Mouse (Mus musculus) myocyte (in vitro differentiated cells): ENCODE results near the gene Gm29776. TPM values are rescaled to one million over a fixed set of nuclear protein-coding genes. Genes with fewer than 3 reads are reported as not detected.

Experiments used
- H3K27me3 ChIP-seq: one replicate; pipeline ENCODE4 v1.6.1; 2011; ENCODE audit not compliant: control insufficient read depth, insufficient read depth, insufficient read length
- H3K36me3 ChIP-seq: one replicate; pipeline ENCODE4 v1.6.1; 2011; ENCODE audit not compliant: control insufficient read depth, insufficient read depth
- H3K4me2 ChIP-seq: one replicate; pipeline ENCODE4 v1.6.1; 2011; ENCODE audit warnings: low read depth, control low read depth
- H3K4me3 ChIP-seq: one replicate; pipeline ENCODE4 v1.5.1; 2011; ENCODE audit warnings: mild to moderate bottlenecking, control low read depth, moderate library complexity
- H3K79me2 ChIP-seq: one replicate; pipeline ENCODE4 v1.6.1; 2011; ENCODE audit not compliant: control insufficient read depth, insufficient read depth
- H3ac ChIP-seq: one replicate; pipeline ENCODE4 v1.6.1; 2011; ENCODE audit not compliant: control insufficient read depth, insufficient read length
- CEBPB ChIP-seq: IDR thresholded peaks from 2 replicates; pipeline ENCODE4 v1.6.1; 2011; ENCODE audit warnings: mild to moderate bottlenecking, moderate library complexity; ENCODE audit not compliant: poor library complexity, insufficient read depth, severe bottlenecking
- E2F4 ChIP-seq: IDR thresholded peaks from one replicate; pipeline ENCODE4 v1.6.1; 2011; ENCODE audit warnings: mild to moderate bottlenecking, control low read depth, moderate library complexity; ENCODE audit not compliant: insufficient read depth
- MAX ChIP-seq: IDR thresholded peaks from one replicate; pipeline ENCODE4 v1.6.1; 2011; ENCODE audit warnings: low read depth, mild to moderate bottlenecking, control low read depth
- MYOD1 ChIP-seq, 3 experiments: IDR thresholded peaks; one replicate each; pipeline ENCODE4 v1.6.1; 2011; ENCODE audit warnings: control low read depth in 2 of 3, low read depth in 2 of 3, mild to moderate bottlenecking in 2 of 3, moderate library complexity in 1 of 3; ENCODE audit not compliant: insufficient read length in 2 of 3, control insufficient read depth in 1 of 3
- MYOG ChIP-seq, 3 experiments: IDR thresholded peaks; one replicate each; pipeline ENCODE4 v1.6.1; 2011; ENCODE audit warnings: control low read depth in 2 of 3, low read depth in 2 of 3, mild to moderate bottlenecking in 2 of 3; ENCODE audit not compliant: insufficient read length in 2 of 3, control insufficient read depth in 1 of 3, insufficient read depth in 1 of 3
- POLR2A ChIP-seq: IDR thresholded peaks from one replicate; pipeline ENCODE4 v1.6.1; 2011; ENCODE audit warnings: low read depth, mild to moderate bottlenecking, control low read depth, moderate library complexity; ENCODE audit not compliant: insufficient read length
- POLR2AphosphoS2 ChIP-seq: IDR thresholded peaks from one replicate; pipeline ENCODE4 v1.6.1; 2011; ENCODE audit warnings: low read depth, control low read depth; ENCODE audit not compliant: insufficient read length
- REST ChIP-seq: IDR thresholded peaks from one replicate; pipeline ENCODE4 v1.6.1; 2011; ENCODE audit warnings: mild to moderate bottlenecking, control low read depth, moderate library complexity; ENCODE audit not compliant: insufficient read depth, insufficient read length
- SRF ChIP-seq: IDR thresholded peaks from one replicate; pipeline ENCODE4 v1.6.1; 2011; ENCODE audit warnings: low read depth; ENCODE audit not compliant: control insufficient read depth, insufficient read length
- TCF12 ChIP-seq: IDR thresholded peaks from one replicate; pipeline ENCODE4 v1.6.1; 2011; ENCODE audit warnings: mild to moderate bottlenecking, control low read depth; ENCODE audit not compliant: poor library complexity, insufficient read depth, severe bottlenecking
- TCF3 ChIP-seq: IDR thresholded peaks from one replicate; pipeline ENCODE4 v1.6.1; 2011; ENCODE audit warnings: low read depth, control low read depth; ENCODE audit not compliant: insufficient read length
- USF1 ChIP-seq: IDR thresholded peaks from one replicate; pipeline ENCODE4 v1.6.1; 2011; ENCODE audit warnings: low read depth, mild to moderate bottlenecking, control low read depth, moderate library complexity
- polyA plus RNA-seq: library from polyadenylated mRNA; unstranded; fragments of >200 nt; fragmentation: generic; extraction: Trizol; gene quantifications from one replicate; pipeline ENCODE4 v1.2.1, GENCODE M21; 2012; ENCODE audit warnings: missing spikeins

Gene Gm29776
- polyA plus RNA-seq, 1 experiment = 0.04 TPM

DNA sequence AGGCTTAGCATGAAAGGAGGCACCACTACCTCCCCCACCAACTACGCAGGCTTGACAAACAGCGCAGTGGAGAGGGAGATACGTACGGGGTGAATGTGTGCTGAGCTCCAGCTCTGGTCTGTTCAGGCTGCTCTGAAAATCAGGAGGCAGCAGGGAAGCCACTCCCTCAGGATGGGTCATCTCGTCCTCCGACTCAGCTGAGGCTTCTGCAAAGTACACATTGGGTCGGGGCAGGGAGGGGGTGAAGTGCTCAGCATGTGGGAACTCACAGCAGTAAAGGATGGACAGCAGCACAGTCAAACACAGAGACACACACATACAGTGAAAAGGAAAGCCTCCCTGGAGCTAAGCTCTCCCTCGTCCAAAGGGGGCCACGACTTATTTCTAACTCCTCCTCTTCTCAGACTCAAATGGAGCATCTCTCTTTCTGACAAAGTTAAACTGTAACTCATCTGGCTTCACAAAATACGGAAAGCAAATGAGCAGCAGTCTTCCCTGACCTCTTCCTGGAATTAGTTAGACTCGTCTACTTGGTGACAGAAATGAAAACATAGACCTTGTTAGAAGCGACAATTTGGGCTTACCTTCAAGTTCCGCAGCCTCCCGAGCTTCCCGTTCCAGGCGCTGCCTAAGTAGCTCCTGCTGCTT, 19.9 kb downstream of the Gm29776 start:
- H3ac ChIP-seq = no peak overlapping the region
- TF ChIP-seq USF1 (no peak), E2F4 (no peak)
- peaks cover 31% of the 10 kb centered on the region for H3K79me2 ChIP-seq
- H3K27me3 ChIP-seq = no peaks in the 10 kb centered on the region
- no peak overlapping the region for H3K4me3 ChIP-seq
- no peak overlapping the region for H3K4me2 ChIP-seq
- H3K36me3 ChIP-seq = peaks cover 30% of the 10 kb centered on the region

DNA sequence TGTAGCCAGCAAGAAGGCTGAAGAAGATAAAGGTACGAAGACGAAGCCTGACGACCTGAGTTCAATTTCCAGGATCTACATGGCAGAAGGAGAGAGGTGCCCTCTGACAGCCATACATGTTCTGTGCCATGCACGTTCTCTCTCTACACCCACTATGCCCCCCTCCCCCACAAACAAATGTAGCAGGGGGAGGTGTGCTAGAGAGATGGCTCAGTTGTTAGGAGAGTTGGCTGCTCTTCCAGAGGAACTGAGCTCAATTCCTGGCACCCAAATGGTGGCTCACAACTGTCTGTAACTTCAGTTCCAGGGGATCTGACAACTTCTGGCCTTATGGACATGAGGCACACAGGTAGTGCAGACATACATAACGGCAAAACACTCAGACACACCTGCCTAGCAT, 22.3 kb downstream of the Gm29776 start:
- TF ChIP-seq MYOD1 (IDR thresholded peaks at IDR 0.05; ENCODE audit: control insufficient read depth in 1 of 3, insufficient read length in 2 of 3, low read depth in 2 of 3) (no peak), REST (no peak), TCF3 (no peak), POLR2A (no peak), MYOG (IDR thresholded peaks at IDR 0.05; ENCODE audit: control insufficient read depth in 1 of 3, insufficient read depth in 1 of 3, insufficient read length in 2 of 3, low read depth in 2 of 3) (no peak), POLR2AphosphoS2 (no peak), CEBPB (no peak), MAX (no peak), E2F4 (no peak), SRF (no peak)
- Histone ChIP-seq H3K79me2 (peaks cover 9% of the 10 kb centered on the region), H3K36me3 (peaks cover 26% of the 10 kb centered on the region), H3K4me2 (no peak overlapping the region), H3ac (no peak overlapping the region), H3K4me3 (no peak overlapping the region), H3K27me3 (no peaks in the 10 kb centered on the region)

DNA sequence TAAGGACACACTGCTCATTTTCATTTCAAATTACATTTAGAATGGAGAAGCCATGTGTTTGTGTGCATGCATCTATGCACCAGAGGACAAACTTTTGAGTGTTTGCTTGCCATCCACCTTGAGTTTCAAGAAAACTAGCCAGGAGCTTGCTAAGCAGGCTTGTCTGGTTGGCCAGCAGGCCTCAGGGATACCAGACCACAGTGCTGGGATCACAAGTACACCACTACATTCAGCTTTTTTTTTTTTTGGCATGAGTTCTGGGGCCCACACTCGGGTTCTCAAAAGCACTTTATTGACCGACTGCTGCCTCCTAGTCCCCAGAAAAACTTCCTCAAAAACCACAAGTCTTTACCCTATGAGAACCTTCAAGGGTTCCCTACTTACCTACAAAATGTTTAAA, 24.3 kb downstream of the Gm29776 start:
- Histone ChIP-seq H3K79me2 (peaks cover 3% of the 10 kb centered on the region), H3K4me2 (no peak overlapping the region), H3K36me3 (peaks cover 26% of the 10 kb centered on the region), H3K4me3 (no peak overlapping the region), H3K27me3 (no peaks in the 10 kb centered on the region), H3ac (no peak overlapping the region)
- TF ChIP-seq E2F4 (no peak), SRF (no peak), TCF12 (no peak)

DNA sequence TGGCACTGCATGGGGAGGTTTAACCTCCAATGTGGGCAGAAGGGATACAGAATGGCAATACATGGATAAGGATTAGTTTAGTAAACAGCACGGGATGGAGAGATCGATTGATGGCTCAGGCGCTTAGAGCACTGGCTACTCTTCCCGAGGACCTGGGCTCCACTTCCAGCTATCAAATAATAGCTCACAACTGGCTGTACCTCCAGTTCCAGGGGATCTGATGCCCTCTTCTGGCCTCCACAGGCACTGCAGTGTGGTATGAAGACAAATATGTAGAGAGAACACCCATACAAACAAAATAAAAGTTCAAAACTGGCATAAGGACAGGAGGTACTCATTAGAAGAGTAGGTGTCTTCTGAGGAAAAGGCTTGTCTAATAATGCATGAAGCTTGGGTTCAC, 29.3 kb downstream of the Gm29776 start:
- Histone ChIP-seq H3K4me3 (no peak overlapping the region), H3K36me3 (peaks cover 23% of the 10 kb centered on the region), H3ac (no peak overlapping the region), H3K27me3 (no peaks in the 10 kb centered on the region), H3K79me2 (peaks cover 3% of the 10 kb centered on the region), H3K4me2 (no peak overlapping the region)
- no peak for TF ChIP-seq E2F4
- no peak for TF ChIP-seq MAX
- no peak for TF ChIP-seq SRF

DNA sequence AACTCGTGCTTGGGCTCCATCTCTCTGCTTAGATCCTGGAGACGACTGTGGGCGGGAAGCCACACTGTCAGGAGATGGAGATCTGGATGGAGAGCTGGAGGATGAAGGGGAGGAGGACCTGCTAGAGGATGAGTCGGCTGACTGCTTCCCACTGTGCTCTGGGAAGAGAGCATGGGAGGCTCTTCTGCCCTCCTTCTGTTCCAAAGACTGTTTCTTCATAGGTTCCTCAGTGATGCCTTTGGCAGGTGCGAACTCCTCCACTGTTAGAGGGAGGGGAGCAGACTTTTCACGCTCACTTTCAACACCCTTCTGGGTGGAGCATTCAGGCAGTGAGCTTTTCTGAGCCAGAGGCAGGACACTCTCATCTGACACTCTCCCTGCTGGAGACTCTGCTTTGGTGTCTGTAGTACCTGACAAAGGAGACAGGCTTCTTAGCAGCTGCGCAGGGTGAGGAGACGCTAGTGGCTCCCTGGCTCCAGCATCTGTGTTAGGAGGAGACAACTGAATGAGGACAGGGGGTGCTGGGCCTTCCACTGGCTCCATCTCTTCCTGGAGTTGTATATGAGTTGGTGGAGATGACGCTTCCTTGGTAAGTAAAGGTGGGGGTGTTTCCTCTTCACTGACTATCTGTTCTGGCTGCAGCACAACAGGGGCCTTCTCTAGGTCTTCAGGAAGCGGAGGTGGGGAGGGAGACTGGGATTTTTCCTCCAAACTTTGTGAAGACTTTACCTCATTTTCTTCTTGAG, 34.0 kb downstream of the Gm29776 start:
- Histone ChIP-seq H3K27me3 (no peaks in the 10 kb centered on the region), H3K4me3 (no peak overlapping the region), H3K36me3 (peaks cover 45% of the 10 kb centered on the region), H3K4me2 (no peak overlapping the region), H3K79me2 (no peaks in the 10 kb centered on the region), H3ac (no peak overlapping the region)
- TF ChIP-seq REST (no peak), USF1 (no peak), POLR2A (no peak), MYOD1 (IDR thresholded peaks at IDR 0.05; ENCODE audit: control insufficient read depth in 1 of 3, insufficient read length in 2 of 3, low read depth in 2 of 3) (no peak), MAX (no peak), CEBPB (no peak), TCF3 (no peak), TCF12 (no peak), SRF (no peak)

DNA sequence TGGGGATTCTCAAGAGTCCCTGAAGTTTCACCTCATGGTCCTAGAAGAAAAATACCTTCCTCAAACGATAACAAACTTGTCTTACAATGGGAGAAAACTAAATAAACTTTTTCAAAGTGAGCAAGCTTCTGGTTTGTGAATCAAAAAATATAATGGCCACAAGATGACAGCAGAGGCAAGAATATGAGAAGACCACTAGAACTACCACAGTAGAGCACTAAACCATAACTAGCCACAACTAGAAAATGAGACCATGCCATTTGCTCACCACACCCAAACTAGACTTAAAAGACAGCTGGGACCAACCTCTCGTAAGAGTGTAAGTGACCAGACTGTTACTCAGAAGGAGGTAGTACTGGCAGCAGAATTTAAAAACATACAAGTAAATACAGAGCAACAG, 38.6 kb downstream of the Gm29776 start:
- Histone ChIP-seq H3ac (no peak overlapping the region), H3K36me3 (peaks cover 45% of the 10 kb centered on the region), H3K27me3 (no peaks in the 10 kb centered on the region), H3K4me3 (no peak overlapping the region), H3K79me2 (peaks cover 5% of the 10 kb centered on the region), H3K4me2 (no peak overlapping the region)
- TF ChIP-seq POLR2A (no peak), MYOD1 (IDR thresholded peaks at IDR 0.05; ENCODE audit: control insufficient read depth in 1 of 3, insufficient read length in 2 of 3, low read depth in 2 of 3) (no peak), CEBPB (no peak)
